Mouse (Mus musculus): ENCODE measurements around the gene Fndc8. TPM values are rescaled to one million over a fixed set of nuclear protein-coding genes. Genes with fewer than 3 reads are reported as not detected.

Fndc8 gene
- polyA plus RNA-seq, 1 experiment from 2014 or later: 0.22 TPM

GRCm38 (mm10) chr11:82863059-82863458 is 28.9 kb upstream of the Fndc8 start:
- DNase-seq (ENCODE audit: low spot score): no peak
- Histone ChIP-seq H3K27me3 (replicated peaks; ENCODE audit: control insufficient read depth, insufficient read depth, low read length) (no peaks in the 10 kb centered on the region), H3K4me3 (ENCODE audit: low read depth, low read length) (no peak overlapping the region), H3K9ac (ENCODE audit: low read length) (no peak overlapping the region), H3K27ac (ENCODE audit: low read depth) (no peak overlapping the region), H3K36me3 (ENCODE audit: control insufficient read depth, insufficient read depth, low read length) (no peaks in the 10 kb centered on the region), H3K4me1 (replicated peaks; ENCODE audit: control insufficient read depth, insufficient read depth, low read length) (0 out of 2 replicates have a peak, but pooled peaks cover 3% of the 10 kb centered on the region), H3K9me3 (ENCODE audit: control insufficient read depth, low read length) (no peaks in the 10 kb centered on the region), H3K4me2 (ENCODE audit: low read length) (no peak overlapping the region)
- no peak for ATAC-seq (replicated peaks; ENCODE audit: low FRiP score, low TSS enrichment, low read depth)
- 78% methylated on average over 2 of the region's 2 CpGs for WGBS

- WGBS: 49% methylated on average over 4 of the region's 4 CpGs
- H3K4me2 ChIP-seq (ENCODE audit: low read length): no peak overlapping the region
- 0 out of 2 replicates have a peak, but pooled peaks have one; percentile 43 for ATAC-seq (replicated peaks; ENCODE audit: low FRiP score, low TSS enrichment, low read depth)
- H3K27me3 ChIP-seq (replicated peaks; ENCODE audit: control insufficient read depth, insufficient read depth, low read length): no peaks in the 10 kb centered on the region
- no peak overlapping the region for H3K4me3 ChIP-seq (ENCODE audit: low read depth, low read length)
- H3K9ac ChIP-seq (ENCODE audit: low read length): no peak overlapping the region
- no peak for DNase-seq (ENCODE audit: low spot score)
- H3K36me3 ChIP-seq (ENCODE audit: control insufficient read depth, insufficient read depth, low read length): no peaks in the 10 kb centered on the region
- H3K4me1 ChIP-seq (replicated peaks; ENCODE audit: control insufficient read depth, insufficient read depth, low read length): 0 out of 2 replicates have a peak, but pooled peaks cover 3% of the 10 kb centered on the region
- H3K27ac ChIP-seq (ENCODE audit: low read depth): no peak overlapping the region
- H3K9me3 ChIP-seq (ENCODE audit: control insufficient read depth, low read length): no peaks in the 10 kb centered on the region
These were observed 28.4 kb upstream of the Fndc8 start for GRCm38 (mm10) chr11:82863488-82863931.

GRCm38 (mm10) chr11:82865957-82866356 is 26.0 kb upstream of the Fndc8 start:
- DNase-seq (ENCODE audit: low spot score) (no peak), ATAC-seq (replicated peaks; ENCODE audit: low FRiP score, low TSS enrichment, low read depth) (no peak)
- H3K27me3 ChIP-seq (replicated peaks; ENCODE audit: control insufficient read depth, insufficient read depth, low read length): no peaks in the 10 kb centered on the region
- no peak overlapping the region for H3K27ac ChIP-seq (ENCODE audit: low read depth)
- H3K4me1 ChIP-seq (replicated peaks; ENCODE audit: control insufficient read depth, insufficient read depth, low read length): peaks cover 9% of the 10 kb centered on the region; the same call in 1 of the 2 replicates
- no peak overlapping the region for H3K4me2 ChIP-seq (ENCODE audit: low read length)
- H3K36me3 ChIP-seq (ENCODE audit: control insufficient read depth, insufficient read depth, low read length): no peaks in the 10 kb centered on the region
- H3K4me3 ChIP-seq (ENCODE audit: low read depth, low read length): no peak overlapping the region
- H3K9ac ChIP-seq (ENCODE audit: low read length): no peak overlapping the region
- H3K9me3 ChIP-seq (ENCODE audit: control insufficient read depth, low read length): no peaks in the 10 kb centered on the region
- 80% methylated on average over 10 of the region's 10 CpGs for WGBS

DNA sequence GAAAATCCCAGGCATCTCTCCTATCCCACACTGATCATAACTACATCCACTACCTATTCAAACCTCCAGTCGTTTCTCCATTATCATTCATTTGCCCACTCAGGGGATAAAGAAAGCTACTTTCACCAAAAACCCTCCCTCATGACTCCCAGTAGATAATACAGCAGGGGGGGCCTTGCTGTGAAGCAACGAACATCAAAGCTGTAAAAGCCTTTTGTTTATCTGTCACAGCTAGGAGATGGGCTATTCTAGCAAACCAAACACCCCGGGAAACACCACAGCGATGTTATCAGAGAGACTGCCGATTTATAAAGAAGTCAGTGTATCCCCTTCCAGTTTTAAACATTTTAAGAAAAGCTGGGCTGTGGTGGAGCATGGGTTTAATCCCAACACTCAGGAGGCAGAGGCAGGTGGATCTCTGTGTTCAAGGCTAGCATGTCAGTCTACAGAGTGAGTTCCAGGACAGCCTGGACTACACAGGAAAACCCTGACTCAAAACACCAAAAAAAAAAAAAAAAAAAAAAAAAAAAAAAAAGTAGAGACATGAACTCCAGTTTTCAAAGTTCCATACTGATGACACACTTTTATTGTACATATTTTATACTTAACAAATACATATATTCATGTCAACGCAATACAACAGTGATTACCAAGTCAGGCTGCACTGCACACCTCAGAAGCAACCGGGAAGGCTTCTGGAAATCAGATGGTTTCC is 24.9 kb upstream of the Fndc8 start:
- no peak overlapping the region for H3K9ac ChIP-seq (ENCODE audit: low read length)
- 29% methylated on average over 7 of the region's 7 CpGs for WGBS
- no peak overlapping the region for H3K4me2 ChIP-seq (ENCODE audit: low read length)
- peaks cover 6% of the 10 kb centered on the region; the same call in 1 of the 2 replicates for H3K4me1 ChIP-seq (replicated peaks; ENCODE audit: control insufficient read depth, insufficient read depth, low read length)
- no peaks in the 10 kb centered on the region for H3K27me3 ChIP-seq (replicated peaks; ENCODE audit: control insufficient read depth, insufficient read depth, low read length)
- DNase-seq (ENCODE audit: low spot score) (no peak), ATAC-seq (replicated peaks; ENCODE audit: low FRiP score, low TSS enrichment, low read depth) (no peak)
- H3K27ac ChIP-seq (ENCODE audit: low read depth): no peak overlapping the region
- H3K4me3 ChIP-seq (ENCODE audit: low read depth, low read length): no peak overlapping the region
- no peaks in the 10 kb centered on the region for H3K9me3 ChIP-seq (ENCODE audit: control insufficient read depth, low read length)
- no peaks in the 10 kb centered on the region for H3K36me3 ChIP-seq (ENCODE audit: control insufficient read depth, insufficient read depth, low read length)

GRCm38 (mm10) chr11:82867956-82868355 is 24.0 kb upstream of the Fndc8 start:
- Histone ChIP-seq H3K27ac (ENCODE audit: low read depth) (no peak overlapping the region), H3K27me3 (replicated peaks; ENCODE audit: control insufficient read depth, insufficient read depth, low read length) (no peaks in the 10 kb centered on the region), H3K4me3 (ENCODE audit: low read depth, low read length) (no peak overlapping the region), H3K9me3 (ENCODE audit: control insufficient read depth, low read length) (no peaks in the 10 kb centered on the region), H3K36me3 (ENCODE audit: control insufficient read depth, insufficient read depth, low read length) (no peaks in the 10 kb centered on the region), H3K9ac (ENCODE audit: low read length) (no peak overlapping the region), H3K4me1 (replicated peaks; ENCODE audit: control insufficient read depth, insufficient read depth, low read length) (peaks cover 6% of the 10 kb centered on the region; the same call in 1 of the 2 replicates), H3K4me2 (ENCODE audit: low read length) (no peak overlapping the region)
- no peak for ATAC-seq (replicated peaks; ENCODE audit: low FRiP score, low TSS enrichment, low read depth)
- DNase-seq (ENCODE audit: low spot score): no peak
- 77% methylated on average over 5 of the region's 5 CpGs for WGBS

DNA sequence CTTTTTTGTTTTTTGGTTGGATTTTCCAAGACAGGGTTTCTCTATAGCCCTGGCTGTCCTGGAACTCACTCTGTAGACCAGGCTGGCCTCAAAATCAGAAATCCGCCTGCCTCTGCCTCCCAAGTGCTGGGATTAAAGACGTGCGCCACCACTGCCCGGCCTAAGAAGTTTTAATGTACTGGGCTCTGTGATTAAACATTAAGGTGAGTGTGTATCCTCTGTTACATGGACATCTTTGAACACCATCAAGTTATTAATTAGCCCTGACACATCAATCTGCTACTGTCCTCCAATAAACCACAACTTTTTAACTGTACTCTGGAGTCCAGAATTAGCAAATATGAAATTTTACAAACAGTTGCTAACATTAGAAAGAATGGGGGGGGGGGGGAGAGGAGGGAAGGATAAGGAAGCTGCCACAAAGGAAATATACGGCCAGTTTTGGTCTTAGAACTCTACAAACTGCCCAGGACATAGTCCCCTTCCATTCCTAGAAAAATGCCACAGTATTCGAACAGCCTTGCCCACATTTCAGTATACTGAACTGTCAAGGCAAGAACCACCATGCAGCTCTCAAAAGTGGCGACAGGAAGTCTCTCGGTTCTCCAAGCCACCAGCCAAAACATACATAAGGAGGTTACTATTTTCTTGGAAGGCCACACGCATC is 22.3 kb upstream of the Fndc8 start:
- Histone ChIP-seq H3K27me3 (replicated peaks; ENCODE audit: control insufficient read depth, insufficient read depth, low read length) (no peaks in the 10 kb centered on the region), H3K4me3 (ENCODE audit: low read depth, low read length) (0 out of 2 replicates have a peak overlapping the region, but pooled peaks have one; percentile 81), H3K36me3 (ENCODE audit: control insufficient read depth, insufficient read depth, low read length) (no peaks in the 10 kb centered on the region), H3K9me3 (ENCODE audit: control insufficient read depth, low read length) (no peaks in the 10 kb centered on the region), H3K27ac (ENCODE audit: low read depth) (no peak overlapping the region), H3K4me1 (replicated peaks; ENCODE audit: control insufficient read depth, insufficient read depth, low read length) (peaks cover 6% of the 10 kb centered on the region; the same call in 1 of the 2 replicates), H3K4me2 (ENCODE audit: low read length) (peak overlapping the region; percentile 66), H3K9ac (ENCODE audit: low read length) (peak overlapping the region; percentile 74; the same call in 1 of the 2 replicates)
- whole genome bisulfite sequencing: 67% methylated on average over 9 of the region's 9 CpGs
- ATAC-seq (replicated peaks; ENCODE audit: low FRiP score, low TSS enrichment, low read depth) (no peak), DNase-seq (ENCODE audit: low spot score) (no peak)

GRCm38 (mm10) chr11:82870173-82871030 is 21.5 kb upstream of the Fndc8 start:
- H3K9ac ChIP-seq (ENCODE audit: low read length): peak overlapping the region; percentile 74
- H3K36me3 ChIP-seq (ENCODE audit: control insufficient read depth, insufficient read depth, low read length): no peaks in the 10 kb centered on the region
- H3K4me3 ChIP-seq (ENCODE audit: low read depth, low read length): peak overlapping the region; percentile 81
- H3K4me2 ChIP-seq (ENCODE audit: low read length): peak overlapping the region; percentile 66
- H3K27ac ChIP-seq (ENCODE audit: low read depth): no peak overlapping the region
- H3K9me3 ChIP-seq (ENCODE audit: control insufficient read depth, low read length): no peaks in the 10 kb centered on the region
- H3K27me3 ChIP-seq (replicated peaks; ENCODE audit: control insufficient read depth, insufficient read depth, low read length): no peaks in the 10 kb centered on the region
- peaks cover 6% of the 10 kb centered on the region; the same call in 1 of the 2 replicates for H3K4me1 ChIP-seq (replicated peaks; ENCODE audit: control insufficient read depth, insufficient read depth, low read length)
- DNase-seq (ENCODE audit: low spot score) (peak; percentile 75), ATAC-seq (replicated peaks; ENCODE audit: low FRiP score, low TSS enrichment, low read depth) (peak; percentile 28; the same call in 1 of the 2 replicates)
- WGBS: 3% methylated on average over 35 of the region's 36 CpGs

- Histone ChIP-seq H3K4me2 (ENCODE audit: low read length) (peak within 1 kb of the TSS; percentile 66), H3K4me3 (ENCODE audit: low read depth, low read length) (peak within 1 kb of the TSS; percentile 81), H3K36me3 (ENCODE audit: control insufficient read depth, insufficient read depth, low read length) (no peaks in the 10 kb centered on the region), H3K27me3 (replicated peaks; ENCODE audit: control insufficient read depth, insufficient read depth, low read length) (no peaks in the 10 kb centered on the region), H3K9me3 (ENCODE audit: control insufficient read depth, low read length) (no peaks in the 10 kb centered on the region), H3K4me1 (replicated peaks; ENCODE audit: control insufficient read depth, insufficient read depth, low read length) (peaks cover 6% of the 10 kb centered on the region; the same call in 1 of the 2 replicates), H3K9ac (ENCODE audit: low read length) (peak within 1 kb of the TSS; percentile 74), H3K27ac (ENCODE audit: low read depth) (no peak within 1 kb of the TSS)
- DNase-seq (ENCODE audit: low spot score) (peak; percentile 95), ATAC-seq (replicated peaks; ENCODE audit: low FRiP score, low TSS enrichment, low read depth) (peak; percentile 96)
- under 1% methylated on average over 39 of the region's 43 CpGs for WGBS
These were observed 20.9 kb upstream of the Fndc8 start, which contains the start of gene Rffl for GRCm38 (mm10) chr11:82871031-82871446. Gene Rffl, minus strand, starts transcription at chr11:82871210.
